Mouse (Mus musculus) T-helper 17 cell (primary cell): ENCODE results near the gene Mettl1.

Source experiments
- in situ Hi-C, 2 experiments: fragments of 300-600 bp; cut with MboI, MseI; formaldehyde crosslinking; loops; 1 replicate in 1 of 2; 2 replicates in 1 of 2; pipeline ENCODE4 v1.15.1; 2025; ENCODE audit warnings: high pct_unique_total_duplicates in 2 of 2

Gene Mettl1

DNA sequence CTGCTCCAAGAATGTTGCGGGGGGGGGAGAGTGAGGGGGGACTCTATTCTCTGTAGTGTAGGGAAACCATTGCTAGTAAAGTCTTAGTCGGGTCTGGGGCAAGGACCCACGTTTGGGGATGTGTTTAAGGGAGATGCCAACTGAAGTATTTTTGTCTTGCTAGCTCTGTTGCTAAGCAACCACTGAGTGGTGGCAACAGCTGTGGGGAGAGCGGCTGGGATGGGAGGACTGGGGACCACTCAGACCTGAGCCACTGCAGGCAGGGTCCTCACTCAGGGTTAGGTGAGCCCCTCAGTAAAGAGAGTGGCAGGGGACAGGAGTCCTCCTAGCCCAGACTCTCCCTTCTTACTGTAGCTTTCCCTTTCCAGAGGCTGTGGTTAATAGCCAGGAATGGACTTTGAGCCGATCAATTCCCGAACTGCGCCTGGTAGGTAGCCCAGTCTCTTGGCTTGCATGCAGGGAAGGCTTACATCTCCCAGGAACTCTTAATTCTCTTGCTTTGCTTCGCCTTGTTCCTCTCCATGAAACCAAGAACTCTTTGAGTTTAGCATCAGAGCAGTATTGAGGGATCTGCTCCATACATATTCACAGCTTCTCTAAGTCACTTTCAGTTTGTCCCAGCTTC, 40.9 kb downstream of the Mettl1 start:
- in situ Hi-C loops = no loop called here

DNA sequence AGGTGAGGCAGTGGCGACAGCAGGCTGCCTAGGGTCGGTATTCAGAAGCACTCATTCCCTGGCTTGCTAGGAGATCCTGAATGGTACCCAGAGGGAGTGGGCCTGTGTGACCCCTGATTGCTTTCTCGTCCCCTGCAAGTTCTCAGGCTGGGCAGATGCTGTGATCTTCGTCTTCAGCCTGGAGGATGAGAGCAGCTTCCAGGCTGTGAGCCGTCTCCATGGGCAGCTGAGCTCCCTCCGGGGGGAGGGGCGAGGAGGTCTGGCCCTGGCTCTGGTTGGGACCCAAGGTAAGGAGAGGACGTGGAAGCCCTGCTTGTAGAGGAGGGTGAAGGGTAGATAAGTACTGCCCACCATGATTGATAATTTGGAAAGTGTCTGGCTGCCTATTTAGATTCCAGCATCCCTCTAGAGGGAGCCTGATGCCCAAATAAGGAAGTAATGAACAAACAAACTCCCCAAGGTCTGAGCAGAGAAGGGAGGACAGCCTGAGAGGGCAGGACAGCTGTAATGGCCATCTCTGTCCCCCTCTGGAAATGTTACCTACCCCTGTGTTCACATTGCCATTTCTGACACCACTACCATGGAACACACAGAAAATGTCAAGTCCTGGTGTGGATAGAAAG, 42.2 kb downstream of the Mettl1 start:
- in situ Hi-C loops = no loop called here

DNA sequence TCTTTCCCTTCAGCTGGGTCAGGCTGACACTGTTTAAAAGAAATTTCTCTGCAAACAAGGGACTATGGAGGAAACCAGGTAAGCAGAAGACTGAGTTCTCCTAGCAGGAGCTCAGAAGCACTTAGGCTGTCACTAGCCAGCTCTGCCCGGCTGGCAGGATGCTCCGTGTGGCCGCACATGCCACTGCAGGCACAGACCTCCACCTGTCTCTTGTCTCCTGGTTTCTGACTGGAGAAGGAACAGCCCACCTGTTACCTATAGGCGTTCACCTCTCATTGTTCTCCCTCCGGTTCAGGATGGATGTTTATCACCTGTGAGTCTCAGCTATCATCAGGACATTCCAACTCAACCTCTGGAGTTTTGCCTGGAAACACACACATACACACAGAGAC, 42.7 kb downstream of the Mettl1 start:
- in situ Hi-C loops = no loop called here

DNA sequence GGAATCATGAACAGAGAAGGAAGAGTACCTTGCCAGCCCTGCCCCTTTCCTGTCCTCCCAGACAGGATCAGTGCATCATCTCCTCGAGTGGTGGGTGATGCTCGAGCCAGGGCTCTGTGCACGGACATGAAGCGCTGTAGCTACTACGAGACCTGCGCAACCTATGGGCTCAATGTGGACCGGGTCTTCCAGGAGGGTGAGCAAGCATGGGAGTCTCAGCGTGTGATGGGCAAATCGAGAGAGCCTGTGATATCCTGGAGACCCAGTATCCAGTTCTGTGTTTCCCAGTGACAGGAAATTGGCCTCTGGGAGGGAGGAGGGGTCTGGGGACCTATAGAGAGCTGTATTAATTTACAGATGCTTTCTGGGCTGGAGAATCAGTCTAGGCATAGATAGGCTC, 43.8 kb downstream of the Mettl1 start:
- in situ Hi-C loops = no loop called here

DNA sequence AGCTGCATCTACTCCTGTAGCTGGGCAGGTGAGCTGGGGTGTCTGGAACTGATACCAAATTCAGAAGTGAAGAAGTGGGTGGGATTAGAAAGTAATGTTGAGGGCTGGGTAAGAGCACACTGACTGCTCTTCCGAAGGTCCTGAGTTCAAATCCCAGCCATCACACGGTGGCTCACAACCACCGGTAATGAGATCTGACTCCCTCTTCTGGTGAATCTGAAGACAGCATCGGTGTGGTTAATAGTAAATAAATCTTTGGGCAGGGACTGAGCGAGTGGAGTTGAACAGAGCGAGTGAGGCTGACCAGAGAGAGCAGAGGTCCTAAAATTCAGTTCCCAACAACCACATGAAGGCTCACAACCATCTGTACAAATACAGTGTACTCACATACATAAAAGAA, 44.4 kb downstream of the Mettl1 start:
- in situ Hi-C loops = no loop called here

DNA sequence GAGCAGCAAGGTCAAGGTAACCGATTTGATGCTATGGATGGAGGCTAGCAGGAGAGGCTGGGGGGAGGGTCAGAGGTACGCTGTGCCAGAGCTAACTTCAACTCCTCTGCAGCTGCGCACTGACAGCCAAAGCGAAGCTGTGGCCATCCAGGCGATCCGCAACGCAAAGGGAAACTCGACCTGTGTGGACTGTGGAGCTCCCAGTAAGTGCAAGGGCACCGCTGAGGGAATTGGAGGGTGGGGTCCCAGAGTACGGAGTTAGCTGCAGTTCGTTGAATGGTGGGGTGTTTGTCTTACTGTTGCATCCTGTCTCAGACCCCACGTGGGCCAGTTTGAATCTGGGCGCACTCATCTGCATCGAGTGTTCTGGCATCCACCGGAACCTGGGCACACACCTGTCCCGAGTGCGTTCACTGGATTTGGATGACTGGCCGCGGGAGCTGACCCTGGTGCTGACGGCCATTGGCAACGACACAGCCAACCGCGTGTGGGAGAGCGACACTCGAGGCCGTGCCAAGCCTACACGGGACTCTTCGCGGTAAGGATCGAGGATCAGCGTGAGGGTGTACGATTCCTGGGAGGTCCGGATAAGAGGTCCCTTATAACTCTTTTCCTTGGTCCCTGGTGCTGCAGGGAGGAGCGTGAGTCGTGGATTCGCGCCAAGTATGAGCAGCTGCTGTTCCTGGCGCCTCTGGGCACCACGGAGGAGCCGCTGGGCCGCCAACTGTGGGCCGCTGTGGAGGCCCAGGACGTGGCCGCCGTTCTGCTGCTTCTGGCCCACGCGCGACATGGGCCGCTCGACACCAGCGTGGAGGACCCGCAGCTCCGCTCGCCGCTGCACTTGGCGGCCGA, 49.6 kb downstream of the Mettl1 start:
- in situ Hi-C loops = no loop called here

DNA sequence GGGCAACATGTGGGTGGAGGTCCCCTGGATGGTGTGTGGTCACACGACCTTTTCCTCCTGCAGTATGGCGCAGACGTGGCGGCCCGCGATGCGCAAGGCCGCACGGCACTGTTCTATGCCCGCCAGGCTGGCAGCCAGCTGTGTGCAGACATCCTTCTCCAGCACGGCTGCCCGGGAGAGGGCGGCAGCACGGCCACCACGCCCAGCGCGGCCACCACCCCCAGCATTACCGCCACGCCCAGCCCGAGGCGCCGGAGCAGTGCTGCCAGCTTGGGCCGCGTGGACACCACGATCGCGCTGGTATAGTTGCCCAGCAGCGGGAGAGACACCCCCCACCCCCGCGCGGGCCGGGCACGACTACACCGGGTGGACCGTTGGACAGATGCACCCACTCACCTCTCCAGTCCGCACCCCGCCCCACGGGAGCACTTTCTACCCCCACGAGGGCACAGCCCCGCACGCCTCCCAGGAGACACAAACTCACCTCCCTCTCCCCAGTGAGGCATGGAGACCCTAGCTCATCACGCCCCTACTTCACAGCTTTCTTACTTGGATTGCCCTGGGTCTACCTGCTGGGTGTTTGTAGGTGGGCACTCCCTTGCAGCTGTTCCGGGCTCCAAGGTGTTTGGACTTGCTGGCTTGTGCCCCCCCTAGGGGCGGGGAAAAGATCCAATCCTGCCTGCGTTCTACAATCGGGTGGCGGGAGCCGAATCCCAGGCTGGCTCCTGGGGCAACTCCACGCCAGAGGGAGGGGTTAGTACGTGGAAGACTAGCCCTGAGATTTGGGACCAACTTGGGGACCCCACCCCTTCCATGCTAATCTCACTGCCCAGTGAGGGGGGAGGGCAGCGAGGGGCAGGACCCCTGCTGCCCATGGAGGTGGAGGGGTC, 50.5 kb downstream of the Mettl1 start:
- in situ Hi-C loops = no loop called here

DNA sequence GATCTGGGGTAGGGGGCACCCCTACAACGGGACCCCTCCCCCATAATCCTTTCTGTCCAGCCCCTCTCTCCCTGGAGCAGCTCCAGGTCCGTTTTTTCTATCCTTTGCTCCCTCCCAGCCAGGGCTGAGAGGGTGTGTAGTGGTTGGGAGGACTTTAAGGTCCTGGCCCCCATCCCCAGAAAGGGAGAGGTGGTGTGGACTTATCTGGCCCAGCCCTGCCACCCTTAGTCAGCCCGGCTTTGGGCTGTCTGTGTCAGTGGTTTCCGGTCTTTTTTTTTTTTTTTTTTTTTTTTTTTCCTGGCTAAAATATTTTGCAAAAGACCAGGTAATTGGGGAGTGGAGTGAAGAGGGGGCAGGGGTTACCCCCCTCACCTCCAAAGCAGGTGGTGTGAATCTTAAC, 51.5 kb downstream of the Mettl1 start:
- in situ Hi-C loops = no loop called here

DNA sequence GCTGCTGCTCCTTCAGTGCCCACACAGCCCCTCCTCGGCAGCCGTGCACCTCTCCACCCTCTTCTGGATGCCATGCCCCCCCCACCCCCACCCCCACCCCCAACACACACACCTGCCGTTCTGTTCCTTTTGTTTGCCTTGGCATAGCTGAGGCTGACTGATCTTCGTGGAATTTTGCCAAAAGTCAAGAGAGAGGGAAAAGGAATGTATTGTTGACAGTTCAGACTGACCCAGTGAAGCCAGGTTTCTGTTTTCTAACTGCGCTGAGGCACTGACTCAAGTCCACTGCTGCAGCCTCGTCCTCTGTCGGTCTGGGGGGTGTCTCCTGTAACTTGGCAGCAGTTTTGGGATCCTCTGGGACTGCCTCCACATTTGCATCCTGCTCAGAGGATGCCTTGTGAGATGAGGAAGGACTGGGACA, 53.2 kb downstream of the Mettl1 start:
- in situ Hi-C loops = no loop called here
